Mouse (Mus musculus) lung, embryonic 16.5 days (tissue): Measurements from ENCODE around the gene Tbc1d16. TPM values are rescaled to one million over a fixed set of nuclear protein-coding genes. Genes with fewer than 3 reads are reported as not detected.
"Not testable (repeated sequence)": the region's sequence is repeated elsewhere in the genome, so short reads cannot be mapped to it uniquely, and the experiment has no call there.

Experiments
- ATAC-seq: fragments of 200-750 bp; cut with Nextera tagmentation; 2 replicates; pipeline ENCODE4 v1.8.0; 2017; ENCODE audit warnings: low read depth, mild to moderate bottlenecking, moderate library complexity
- H3K27ac ChIP-seq: fragments of 300-500 bp; sonication (generic); 2 replicates; pipeline ENCODE4 v1.5.1; 2014; ENCODE audit warnings: mild to moderate bottlenecking, control low read depth, low read length
- H3K27me3 ChIP-seq: fragments of 300-500 bp; sonication (generic); 2 replicates; pipeline ENCODE4 v1.6.1; 2014; ENCODE audit warnings: low read depth, low read length, mixed read lengths; ENCODE audit not compliant: control insufficient read depth, insufficient read depth
- H3K36me3 ChIP-seq: fragments of 300-500 bp; sonication (generic); 2 replicates; pipeline ENCODE4 v1.6.1; 2014; ENCODE audit warnings: low read length; ENCODE audit not compliant: control insufficient read depth, insufficient read depth
- H3K4me1 ChIP-seq: fragments of 300-500 bp; sonication (generic); replicated peaks from 2 replicates; pipeline ENCODE4 v1.6.1; 2014; ENCODE audit warnings: low read length, mixed read lengths; ENCODE audit not compliant: control insufficient read depth, insufficient read depth
- H3K4me2 ChIP-seq: fragments of 300-500 bp; sonication (generic); 2 replicates; pipeline ENCODE4 v1.6.1; 2014; ENCODE audit warnings: low read depth, low read length, control low read depth
- H3K4me3 ChIP-seq: fragments of 300-500 bp; sonication (generic); 2 replicates; pipeline ENCODE4 v1.5.1; 2014; ENCODE audit warnings: mild to moderate bottlenecking, low read length, control low read depth
- H3K9ac ChIP-seq: fragments of 300-500 bp; sonication (generic); 2 replicates; pipeline ENCODE4 v1.6.1; 2014; ENCODE audit warnings: low read length, control low read depth
- H3K9me3 ChIP-seq: fragments of 300-500 bp; sonication (generic); 2 replicates; pipeline ENCODE4 v1.6.1; 2016; ENCODE audit warnings: low read length; ENCODE audit not compliant: control insufficient read depth
- WGBS: fragments of 180-500 bp; shearing (Covaris S2); extraction: QIAGEN DNeasy Blood & Tissue Kit; methylation state at CpG from one replicate; pipeline ENCODE4 v1.1.7; 2014; 5-methylcytosine and 5-hydroxymethylcytosine counted together
- polyA plus RNA-seq: library from polyadenylated mRNA; unstranded; fragments of >200 nt; fragmentation: Nextera tagmentation; extraction: Ambion mirVana; gene quantifications from 2 replicates; pipeline ENCODE4 v1.2.1, GENCODE M21; 2015

Tbc1d16 gene
- polyA plus RNA-seq: 19.4 and 20.0 TPM in 2 replicates

GRCm38 (mm10) chr11:119228091-119228781 lies at the start of gene Tbc1d16, which contains the start of gene Ccdc40:
Tbc1d16 (minus strand) TSS chr11:119228499.
Ccdc40 (plus strand) TSS chr11:119228572.
- no peaks in the 10 kb centered on the region for H3K9me3 ChIP-seq
- H3K27me3 ChIP-seq: no peaks in the 10 kb centered on the region
- no peaks in the 10 kb centered on the region for H3K36me3 ChIP-seq
- H3K4me1 ChIP-seq: peaks cover 40% of the 10 kb centered on the region
- H3K4me2 ChIP-seq: peak within 1 kb of the TSS; percentile 98
- peak within 1 kb of the TSS; percentile 72 for H3K4me3 ChIP-seq
- H3K9ac ChIP-seq: peak within 1 kb of the TSS; percentile 91
- WGBS: 2% methylated on average over 40 of the region's 66 CpGs
- ATAC-seq: peak; percentile 91
- peak within 1 kb of the TSS; percentile 23; the same call in 1 of the 2 replicates for H3K27ac ChIP-seq

- Histone ChIP-seq H3K4me2 (no peak overlapping the region), H3K36me3 (peaks cover 13% of the 10 kb centered on the region), H3K27ac (no peak overlapping the region), H3K9ac (no peak overlapping the region), H3K4me1 (peaks cover 10% of the 10 kb centered on the region), H3K4me3 (no peak overlapping the region), H3K27me3 (no peaks in the 10 kb centered on the region), H3K9me3 (no peaks in the 10 kb centered on the region)
- ATAC-seq: no peak
- 85% methylated on average over 8 of the region's 8 CpGs for WGBS
Observed at GRCm38 (mm10) chr11:119273186-119273930, 45.1 kb upstream of the Tbc1d16 start.

GRCm38 (mm10) chr11:119272492-119272891 lies 44.2 kb upstream of the Tbc1d16 start:
- not testable (repeated sequence) for H3K9me3 ChIP-seq, H3K27me3 ChIP-seq, H3K4me3 ChIP-seq, ATAC-seq, H3K4me2 ChIP-seq, H3K9ac ChIP-seq, H3K27ac ChIP-seq
- Histone ChIP-seq H3K36me3 (peaks cover 13% of the 10 kb centered on the region), H3K4me1 (peaks cover 14% of the 10 kb centered on the region)
- WGBS: 74% methylated on average over 3 of the region's 3 CpGs

- peak overlapping the region; percentile 87 for H3K9ac ChIP-seq
- H3K27me3 ChIP-seq: no peaks in the 10 kb centered on the region
- H3K4me1 ChIP-seq: peaks cover 17% of the 10 kb centered on the region
- peaks cover 5% of the 10 kb centered on the region for H3K36me3 ChIP-seq
- no peak for ATAC-seq
- 68% methylated on average over 16 of the region's 16 CpGs for WGBS
- no peak overlapping the region for H3K27ac ChIP-seq
- H3K9me3 ChIP-seq: no peaks in the 10 kb centered on the region
- H3K4me3 ChIP-seq: peak overlapping the region; percentile 80
- peak overlapping the region; percentile 98 for H3K4me2 ChIP-seq
Observed at GRCm38 (mm10) chr11:119268557-119269195, 40.4 kb upstream of the Tbc1d16 start.

GRCm38 (mm10) chr11:119267768-119268556 lies 39.7 kb upstream of the Tbc1d16 start, which contains the start of gene Gaa:
Gaa (plus strand) TSS chr11:119267887.
- Histone ChIP-seq H3K27me3 (no peaks in the 10 kb centered on the region), H3K9ac (peak within 1 kb of the TSS; percentile 87), H3K4me2 (peak within 1 kb of the TSS; percentile 98), H3K4me3 (peak within 1 kb of the TSS; percentile 80), H3K9me3 (no peaks in the 10 kb centered on the region), H3K4me1 (peaks cover 17% of the 10 kb centered on the region), H3K36me3 (peaks cover 3% of the 10 kb centered on the region), H3K27ac (0 out of 2 replicates have a peak within 1 kb of the TSS, but pooled peaks have one; percentile 25)
- 2% methylated on average over 52 of the region's 52 CpGs for WGBS
- ATAC-seq: peak; percentile 89

GRCm38 (mm10) chr11:119267241-119267674 lies 39.0 kb upstream of the Tbc1d16 start:
- Histone ChIP-seq H3K4me2 (peak overlapping the region; percentile 98), H3K9me3 (no peaks in the 10 kb centered on the region), H3K27ac (no peak overlapping the region), H3K9ac (peak overlapping the region; percentile 13; the same call in 1 of the 2 replicates), H3K27me3 (no peaks in the 10 kb centered on the region), H3K4me3 (peak overlapping the region; percentile 80; the same call in 1 of the 2 replicates), H3K4me1 (peaks cover 17% of the 10 kb centered on the region), H3K36me3 (no peaks in the 10 kb centered on the region)
- 43% methylated on average over 6 of the region's 6 CpGs for WGBS
- ATAC-seq: peak; percentile 13

- H3K4me1 ChIP-seq: peaks cover 14% of the 10 kb centered on the region
- no peaks in the 10 kb centered on the region for H3K27me3 ChIP-seq
- no peak overlapping the region for H3K27ac ChIP-seq
- H3K36me3 ChIP-seq: no peaks in the 10 kb centered on the region
- WGBS: 70% methylated on average over 7 of the region's 7 CpGs
- H3K4me2 ChIP-seq: no peak overlapping the region
- H3K9ac ChIP-seq: no peak overlapping the region
- ATAC-seq: no peak
- no peaks in the 10 kb centered on the region for H3K9me3 ChIP-seq
- H3K4me3 ChIP-seq: no peak overlapping the region
Observed at GRCm38 (mm10) chr11:119265811-119266210, 37.5 kb upstream of the Tbc1d16 start.

GRCm38 (mm10) chr11:119264413-119264812 lies 36.1 kb upstream of the Tbc1d16 start:
- no peak for ATAC-seq
- no peaks in the 10 kb centered on the region for H3K36me3 ChIP-seq
- H3K4me1 ChIP-seq: peaks cover 14% of the 10 kb centered on the region
- H3K9me3 ChIP-seq: no peaks in the 10 kb centered on the region
- H3K27ac ChIP-seq: no peak overlapping the region
- H3K4me3 ChIP-seq: no peak overlapping the region
- 87% methylated on average over 13 of the region's 13 CpGs for WGBS
- H3K9ac ChIP-seq: no peak overlapping the region
- H3K27me3 ChIP-seq: no peaks in the 10 kb centered on the region
- no peak overlapping the region for H3K4me2 ChIP-seq
